Mouse (Mus musculus) layer of hippocampus, postnatal 25 days (tissue): ENCODE measurements around the gene Nsl1. TPM values are rescaled to one million over a fixed set of nuclear protein-coding genes. Genes with fewer than 3 reads are reported as not detected.

Experiments
- DNase-seq, 2 experiments: peaks; one replicate each; pipeline ENCODE4 v3.0.0; 2022; ENCODE audit warnings: mixed read lengths in 2 of 2, low spot score in 1 of 2; ENCODE audit errors: extremely low spot score in 1 of 2
- total RNA-seq, 2 experiments: library from RNA; stranded (reverse); gene quantifications; 2 replicates each; pipeline ENCODE4 v1.2.3; 2021

The Nsl1 gene
- total RNA-seq, 2 experiments from 2014 or later: 0.80 to 0.91 TPM

DNA sequence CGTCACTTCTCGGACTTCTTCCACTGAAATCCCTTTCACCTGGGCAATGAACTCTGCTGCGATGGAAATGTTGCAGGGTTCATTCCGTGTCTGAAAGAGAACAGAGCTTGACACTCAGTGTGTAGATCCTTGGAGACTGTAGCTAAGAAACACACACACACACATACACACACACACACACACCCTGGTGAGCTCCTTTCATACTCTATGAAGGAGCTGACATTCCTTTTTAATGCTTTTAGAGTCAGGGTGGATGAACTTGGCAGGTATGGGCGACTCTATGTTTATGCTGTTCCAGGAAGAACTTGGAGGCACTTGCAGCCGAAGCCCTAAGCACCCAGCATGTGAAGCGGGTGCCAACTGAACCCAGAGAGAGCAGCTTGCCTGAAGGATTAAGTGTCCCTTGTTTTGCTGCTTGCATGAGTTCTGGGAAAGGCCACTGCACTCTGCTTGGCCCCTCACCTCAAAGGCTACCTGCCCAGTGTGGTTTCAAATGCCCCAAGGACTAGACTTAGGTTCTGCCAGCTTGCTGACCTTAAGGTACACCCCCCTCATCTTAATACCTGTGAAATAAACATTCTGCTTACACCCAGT lies 16.5 kb upstream of the Nsl1 start:
- no peak for DNase-seq

GRCm38 (mm10) chr1:191053555-191053954 lies 9.3 kb upstream of the Nsl1 start:
- DNase-seq: no peak

- no peak for DNase-seq
Measured at GRCm38 (mm10) chr1:191054870-191055532, 7.8 kb upstream of the Nsl1 start.

DNA sequence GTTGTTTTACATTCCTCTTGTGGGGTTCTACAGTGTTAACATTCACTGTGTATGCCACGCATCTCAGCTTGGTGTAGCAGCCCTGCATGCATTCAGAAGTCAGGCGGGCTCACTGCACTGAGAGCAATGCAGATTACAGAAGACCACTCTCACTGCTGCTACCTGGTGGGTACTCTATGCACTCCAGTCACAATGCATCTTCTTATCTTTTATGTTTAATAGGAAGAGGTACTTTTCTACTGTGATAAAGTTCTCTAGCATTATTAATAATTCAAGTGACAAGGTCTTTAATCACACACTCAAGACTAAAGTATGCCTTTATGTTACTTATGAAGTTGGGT lies 7.3 kb upstream of the Nsl1 start:
- DNase-seq: no peak

GRCm38 (mm10) chr1:191057461-191057860 lies 5.4 kb upstream of the Nsl1 start:
- no peak for DNase-seq

DNA sequence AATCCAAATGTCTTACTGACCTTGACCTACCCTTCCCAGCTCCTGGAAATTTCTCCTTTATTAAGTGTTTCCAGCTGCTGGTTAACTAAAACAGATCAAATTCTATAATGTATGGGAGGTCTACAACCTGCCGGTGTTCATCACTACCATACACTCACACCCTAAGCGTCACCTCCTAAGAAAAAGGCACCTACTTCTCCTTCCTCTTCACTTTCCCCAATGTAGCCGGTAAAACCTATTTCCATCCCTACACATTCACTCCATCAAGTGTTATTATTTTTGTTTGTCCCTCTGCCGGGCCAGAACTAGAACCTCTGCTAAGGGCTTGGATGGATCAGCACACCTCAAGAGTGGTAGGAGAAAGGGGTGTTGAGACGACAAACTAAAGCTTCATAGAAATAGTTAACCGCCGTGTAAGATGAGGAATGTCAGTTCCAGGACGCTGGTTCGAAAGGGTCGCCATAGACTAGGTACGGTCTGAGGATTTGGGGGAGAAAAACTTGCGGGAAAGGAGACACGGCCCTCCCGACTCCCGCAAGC lies 501 bp upstream of the Nsl1 start:
- DNase-seq: no peak

GRCm38 (mm10) chr1:191063700-191064099 lies 888 bp downstream of the Nsl1 start:
- no peak for DNase-seq

- DNase-seq: no peak
Measured at GRCm38 (mm10) chr1:191064535-191064934, 1.7 kb downstream of the Nsl1 start.

DNA sequence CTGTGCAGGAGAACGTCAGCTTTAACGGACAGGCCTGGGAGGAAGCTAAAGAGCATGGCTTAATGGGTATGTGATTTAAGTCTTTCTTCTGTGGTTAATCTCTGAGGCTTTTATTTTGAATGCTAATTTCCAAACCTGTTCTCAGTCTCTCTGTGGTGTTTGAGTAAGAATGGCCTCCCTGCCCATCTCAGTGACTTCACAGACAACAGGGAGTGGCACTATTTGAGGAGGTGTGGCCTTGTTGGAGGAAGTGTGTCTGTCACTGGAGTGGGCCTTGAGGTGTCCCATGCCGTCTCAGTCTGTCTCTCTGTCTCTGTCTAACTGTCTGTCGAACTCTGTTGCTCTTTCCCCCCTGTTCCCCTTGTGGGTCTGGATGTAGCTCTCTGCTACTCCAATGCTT lies 2.4 kb downstream of the Nsl1 start:
- DNase-seq: no peak

- no peak for DNase-seq
Measured at GRCm38 (mm10) chr1:191068377-191068776, 5.6 kb downstream of the Nsl1 start.

DNA sequence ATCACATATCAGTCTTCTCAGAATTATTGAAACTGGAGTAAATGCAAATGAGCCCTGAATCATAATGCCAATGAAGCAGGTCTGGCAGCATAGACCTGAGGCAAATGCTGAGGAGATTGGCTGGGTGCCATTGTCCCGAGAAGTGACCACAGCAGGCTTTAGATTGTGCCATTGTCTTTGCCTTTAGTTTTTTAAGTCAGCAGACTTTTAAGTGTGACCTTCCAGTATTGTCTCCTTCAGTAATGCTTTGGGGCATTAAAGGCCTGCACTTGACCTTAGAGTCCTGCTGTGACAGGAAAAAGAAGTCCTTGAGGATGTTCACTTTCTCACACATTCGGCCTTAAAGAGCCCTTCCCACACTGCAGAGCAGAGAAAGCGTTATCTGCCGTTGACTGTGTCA lies 7.4 kb downstream of the Nsl1 start:
- DNase-seq: no peak

- DNase-seq: no peak
Measured at GRCm38 (mm10) chr1:191071613-191072012, 8.8 kb downstream of the Nsl1 start.

GRCm38 (mm10) chr1:191072329-191072913 lies 9.6 kb downstream of the Nsl1 start:
- no peak for DNase-seq

GRCm38 (mm10) chr1:191073001-191073400 lies 10.2 kb downstream of the Nsl1 start:
- no peak for DNase-seq

DNA sequence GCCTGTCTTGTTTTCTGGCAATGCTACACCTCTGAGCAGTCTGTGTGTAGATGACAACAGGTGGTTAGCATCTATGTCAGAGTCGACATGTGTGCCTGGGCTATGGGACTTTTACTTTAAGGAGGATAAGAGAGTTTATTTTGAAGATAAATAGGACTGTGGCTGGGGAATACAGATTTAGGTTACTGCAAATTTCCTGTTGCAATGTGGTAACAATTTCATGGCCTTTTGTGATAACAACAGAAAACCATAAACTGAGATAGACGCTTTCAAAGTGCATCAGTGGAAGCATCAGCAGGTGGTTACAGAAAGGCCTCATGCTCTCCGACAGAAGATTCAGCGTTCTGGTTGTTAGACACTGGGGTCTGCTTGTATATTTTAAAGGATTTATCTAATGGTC lies 10.7 kb downstream of the Nsl1 start:
- no peak for DNase-seq

DNA sequence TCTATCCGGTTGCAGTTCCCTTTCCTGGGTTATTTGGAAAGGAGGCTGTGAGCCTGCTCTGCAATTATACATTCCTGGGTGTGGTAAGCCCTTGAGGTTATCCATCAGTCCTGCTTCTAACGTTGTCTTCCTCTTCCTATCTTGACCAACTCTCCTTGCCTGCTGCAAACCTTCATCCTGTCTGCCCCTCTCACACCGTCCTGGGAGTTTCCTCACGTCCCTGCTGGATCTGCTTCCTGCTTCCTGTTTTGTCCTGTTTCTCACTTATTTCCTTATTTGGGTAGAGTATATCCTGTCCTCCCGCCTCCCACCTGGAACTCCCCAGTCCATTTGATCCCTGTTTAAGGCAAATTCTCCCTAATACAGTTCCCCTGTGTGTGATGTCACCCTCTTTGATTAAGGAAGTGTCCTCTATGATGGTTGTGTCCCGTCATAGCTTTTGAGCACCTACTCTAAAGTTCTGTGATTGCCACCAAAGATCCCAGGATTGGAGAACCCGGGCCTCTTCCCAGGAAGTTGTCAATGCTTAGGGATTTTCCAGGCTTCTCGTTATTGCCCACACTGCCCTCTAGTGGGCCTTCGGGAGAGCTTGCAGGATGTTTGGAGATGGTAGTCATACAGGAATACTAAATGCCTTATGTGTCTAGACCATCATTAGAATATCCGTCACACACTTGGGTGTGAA lies 12.5 kb downstream of the Nsl1 start:
- peak; percentile 14 to 60 for DNase-seq

GRCm38 (mm10) chr1:191083230-191083629 lies 20.4 kb downstream of the Nsl1 start:
- DNase-seq: no peak

DNA sequence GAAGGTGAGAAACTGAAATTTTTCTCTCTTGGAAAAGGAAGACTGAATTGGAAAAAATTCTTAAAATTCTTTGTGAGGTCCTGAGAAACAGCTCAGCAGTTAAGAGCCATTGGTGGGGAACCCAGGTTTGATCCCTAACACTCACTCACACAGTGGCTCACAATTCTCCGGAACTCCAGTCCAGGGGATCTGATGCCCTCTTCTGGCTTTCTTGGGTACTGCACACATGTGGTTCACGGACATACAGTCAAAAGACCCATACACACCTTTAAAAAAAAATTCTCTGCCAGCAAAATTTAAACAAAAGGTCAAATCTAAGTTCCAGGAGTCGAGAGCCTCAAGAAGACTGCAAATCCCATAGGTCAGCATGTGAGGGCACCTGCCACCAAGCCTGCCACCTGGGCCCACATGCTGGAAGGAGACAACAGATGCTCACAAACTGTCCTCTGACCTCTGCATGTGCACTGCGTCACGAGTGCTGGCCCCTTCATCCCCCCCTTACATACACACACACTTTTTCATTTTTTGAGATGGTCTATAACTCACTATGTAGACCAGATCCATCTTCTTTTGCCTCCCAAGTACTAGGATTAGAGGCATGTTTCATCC lies 22.2 kb downstream of the Nsl1 start:
- DNase-seq: peak; percentile 23 to 73

GRCm38 (mm10) chr1:191085597-191085996 lies 22.8 kb downstream of the Nsl1 start:
- no peak for DNase-seq

GRCm38 (mm10) chr1:191086304-191086878 lies 23.6 kb downstream of the Nsl1 start:
- no peak for DNase-seq

- DNase-seq: no peak
Measured at GRCm38 (mm10) chr1:191086960-191087359, 24.1 kb downstream of the Nsl1 start.
